Mouse (Mus musculus) hindbrain, embryonic 15.5 days (tissue): ENCODE results near the gene Igsf21. TPM values are rescaled to one million over a fixed set of nuclear protein-coding genes. Genes with fewer than 3 reads are reported as not detected.

ENCODE experiments used
- ATAC-seq: fragments of 200-750 bp; cut with Nextera tagmentation; 2 replicates; pipeline ENCODE4 v1.8.0; 2017; ENCODE audit warnings: low read depth, moderate number of reproducible peaks, moderate TSS enrichment; ENCODE audit not compliant: low FRiP score
- H3K27ac ChIP-seq: fragments of 300-500 bp; sonication (generic); replicated peaks from 2 replicates; pipeline ENCODE4 v1.5.1; 2015; ENCODE audit warnings: mild to moderate bottlenecking, inconsistent platforms
- H3K27me3 ChIP-seq: fragments of 300-500 bp; sonication (generic); 2 replicates; pipeline ENCODE4 v1.6.1; 2015; ENCODE audit warnings: control low read depth, inconsistent platforms
- H3K36me3 ChIP-seq: fragments of 300-500 bp; sonication (generic); 2 replicates; pipeline ENCODE4 v1.6.1; 2015; ENCODE audit warnings: control low read depth, inconsistent platforms
- H3K4me1 ChIP-seq: fragments of 300-500 bp; sonication (generic); replicated peaks from 2 replicates; pipeline ENCODE4 v1.6.1; 2015; ENCODE audit warnings: control low read depth, inconsistent platforms
- H3K4me2 ChIP-seq: fragments of 300-500 bp; sonication (generic); 2 replicates; pipeline ENCODE4 v1.6.1; 2015; ENCODE audit warnings: moderate library complexity, mild to moderate bottlenecking, inconsistent platforms
- H3K4me3 ChIP-seq: fragments of 300-500 bp; sonication (generic); 2 replicates; pipeline ENCODE4 v1.5.1; 2015; ENCODE audit warnings: mild to moderate bottlenecking, inconsistent platforms
- H3K9ac ChIP-seq: fragments of 300-500 bp; sonication (generic); 2 replicates; pipeline ENCODE4 v1.6.1; 2015; ENCODE audit warnings: inconsistent platforms
- H3K9me3 ChIP-seq: fragments of 300-500 bp; sonication (generic); 2 replicates; pipeline ENCODE4 v1.6.1; 2016; ENCODE audit warnings: control low read depth, inconsistent platforms
- WGBS: fragments of 180-500 bp; shearing (Covaris S2); methylation state at CpG from one replicate; pipeline ENCODE4 v1.1.7; 2015; 5-methylcytosine and 5-hydroxymethylcytosine counted together
- polyA plus RNA-seq: library from polyadenylated mRNA; unstranded; fragments of >200 nt; fragmentation: Nextera tagmentation; extraction: Ambion mirVana; gene quantifications from 2 replicates; pipeline ENCODE4 v1.2.1, GENCODE M21; 2015

Gene Igsf21
- polyA plus RNA-seq, 1 experiment from 2014 or later, result 102 TPM

DNA sequence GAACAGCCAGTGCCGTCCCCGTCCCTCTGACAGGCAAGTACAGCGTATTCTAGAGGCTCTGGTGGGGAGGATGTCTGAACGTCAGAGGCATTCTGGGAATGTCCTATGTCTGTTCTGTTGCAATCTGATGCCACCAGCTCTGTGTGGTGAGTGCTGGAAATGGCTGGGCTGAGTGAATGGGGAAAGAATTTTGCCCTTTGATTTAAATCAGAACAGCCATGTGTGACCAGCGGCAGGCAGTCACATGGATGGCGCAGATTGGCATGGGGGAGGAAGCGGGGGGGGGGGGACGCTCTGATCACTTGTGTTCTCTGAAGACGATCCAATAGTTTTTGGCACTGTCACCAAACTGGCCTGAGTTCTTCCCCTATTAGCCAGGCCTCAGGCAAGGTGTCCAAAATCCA lies 92.9 kb downstream of the Igsf21 start:
- WGBS, result 65% methylated on average over 9 of the region's 9 CpGs
- Histone ChIP-seq H3K27ac (peak overlapping the region; percentile 78), H3K27me3 (no peaks in the 10 kb centered on the region), H3K4me2 (no peak overlapping the region), H3K9me3 (no peaks in the 10 kb centered on the region), H3K9ac (no peak overlapping the region), H3K4me1 (peaks cover 26% of the 10 kb centered on the region), H3K4me3 (no peak overlapping the region), H3K36me3 (no peaks in the 10 kb centered on the region)
- ATAC-seq, result no peak

GRCm38 (mm10) chr4:140153101-140153500 lies 93.5 kb downstream of the Igsf21 start:
- Histone ChIP-seq H3K4me2 (no peak overlapping the region), H3K4me1 (peaks cover 28% of the 10 kb centered on the region), H3K27me3 (no peaks in the 10 kb centered on the region), H3K4me3 (no peak overlapping the region), H3K27ac (0 out of 2 replicates have a peak overlapping the region, but pooled peaks have one; percentile 78), H3K9me3 (no peaks in the 10 kb centered on the region), H3K36me3 (no peaks in the 10 kb centered on the region), H3K9ac (no peak overlapping the region)
- 33% methylated on average over 7 of the region's 7 CpGs for WGBS
- no peak for ATAC-seq

- H3K36me3 ChIP-seq, result no peaks in the 10 kb centered on the region
- H3K4me2 ChIP-seq, result no peak overlapping the region
- H3K4me3 ChIP-seq, result no peak overlapping the region
- no peaks in the 10 kb centered on the region for H3K27me3 ChIP-seq
- H3K9me3 ChIP-seq, result no peaks in the 10 kb centered on the region
- H3K9ac ChIP-seq, result no peak overlapping the region
- no peak for ATAC-seq
- H3K4me1 ChIP-seq, result peaks cover 34% of the 10 kb centered on the region
- 89% methylated on average over 8 of the region's 8 CpGs for WGBS
- H3K27ac ChIP-seq, result no peak overlapping the region
Observed at GRCm38 (mm10) chr4:140149706-140150105, 96.9 kb downstream of the Igsf21 start.

DNA sequence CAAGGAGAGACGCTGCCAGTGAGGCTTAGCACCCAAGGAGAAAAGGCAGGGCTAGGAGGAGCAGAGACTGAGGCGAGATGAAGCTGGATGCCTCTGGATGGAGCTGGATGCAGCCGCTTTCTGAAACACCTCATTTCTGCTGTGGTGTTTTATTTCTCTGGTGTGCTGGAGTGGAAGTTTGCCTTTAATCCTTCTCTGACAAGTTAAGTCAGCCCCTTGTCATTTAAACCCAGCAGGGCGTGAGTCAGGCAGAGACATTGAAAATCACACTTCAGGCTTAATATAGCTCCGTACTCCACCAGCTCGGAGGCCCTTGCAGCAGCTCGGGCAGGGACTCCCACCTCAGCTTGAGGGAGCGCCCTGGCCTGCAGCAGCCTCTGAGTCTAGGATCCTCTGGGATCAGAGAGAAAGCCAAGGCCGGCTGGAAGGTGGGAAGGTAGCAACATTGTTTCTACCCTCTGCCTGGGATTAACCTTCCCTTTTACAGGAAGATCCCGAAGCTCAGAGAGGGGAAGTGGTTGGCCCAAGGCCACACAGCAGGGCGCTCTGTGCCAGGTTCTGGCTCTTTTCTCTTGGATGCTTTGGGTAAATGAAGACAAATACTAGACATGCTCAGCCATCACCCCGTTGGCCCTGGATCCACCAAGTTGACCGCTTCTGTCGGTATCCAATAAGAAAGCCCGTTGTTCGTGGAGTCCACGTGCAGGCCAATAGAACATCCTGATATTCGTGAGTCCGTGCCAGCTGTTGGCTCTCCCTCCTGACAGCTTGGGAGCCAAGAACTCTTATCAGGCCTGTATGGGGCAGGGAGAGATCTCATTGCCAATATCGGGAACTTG lies 98.5 kb downstream of the Igsf21 start:
- WGBS, result 64% methylated on average over 20 of the region's 20 CpGs
- Histone ChIP-seq H3K9ac (no peak overlapping the region), H3K4me1 (peaks cover 19% of the 10 kb centered on the region)

GRCm38 (mm10) chr4:140147079-140147840 lies 99.3 kb downstream of the Igsf21 start:
- 66% methylated on average over 15 of the region's 15 CpGs for WGBS
- ATAC-seq, result no peak
- Histone ChIP-seq H3K4me3 (no peak overlapping the region), H3K9ac (no peak overlapping the region), H3K9me3 (no peaks in the 10 kb centered on the region), H3K4me1 (peaks cover 19% of the 10 kb centered on the region), H3K27me3 (no peaks in the 10 kb centered on the region), H3K4me2 (no peak overlapping the region), H3K27ac (peak overlapping the region; percentile 37), H3K36me3 (no peaks in the 10 kb centered on the region)

More for the DNA sequence above, 98.5 kb downstream of the Igsf21 start:
- Histone ChIP-seq H3K4me3 (no peak overlapping the region), H3K36me3 (no peaks in the 10 kb centered on the region), H3K9me3 (no peaks in the 10 kb centered on the region), H3K27me3 (no peaks in the 10 kb centered on the region), H3K4me2 (no peak overlapping the region), H3K27ac (peak overlapping the region; percentile 37)
- ATAC-seq, result no peak; the same call in 1 of the 2 replicates

DNA sequence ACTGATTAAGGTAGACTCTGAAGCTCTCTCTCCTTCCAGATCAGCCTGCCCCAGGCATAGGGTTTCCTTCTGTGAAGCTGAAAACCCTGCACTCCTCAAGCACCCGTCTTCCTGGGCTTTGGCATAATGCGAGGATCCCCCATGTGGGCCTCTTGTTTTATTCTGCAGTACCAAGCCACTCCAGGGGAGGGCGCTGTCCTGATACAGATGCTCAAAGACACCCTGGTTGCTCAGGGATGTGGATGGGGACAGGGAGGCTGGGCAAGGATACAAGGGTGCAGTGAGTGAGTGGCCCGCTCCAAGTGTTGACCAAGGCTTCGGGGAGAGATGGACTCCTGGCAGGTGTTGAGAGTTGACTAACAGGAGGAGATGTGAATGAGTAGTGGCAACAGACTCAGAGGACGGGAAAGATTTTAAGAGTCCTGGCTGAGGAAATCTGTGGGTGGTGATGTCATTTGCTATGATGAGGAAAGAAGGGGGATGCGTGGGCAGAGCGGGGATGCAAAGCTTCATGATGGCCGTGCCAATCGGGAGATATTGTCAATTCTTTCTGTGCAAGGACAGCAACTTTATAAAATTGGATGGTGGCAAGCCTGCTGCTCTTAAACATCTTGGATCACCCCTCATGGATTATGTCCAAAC lies 102.6 kb downstream of the Igsf21 start:
- Histone ChIP-seq H3K27ac (no peak overlapping the region), H3K4me1 (peaks cover 19% of the 10 kb centered on the region), H3K27me3 (no peaks in the 10 kb centered on the region), H3K9me3 (no peaks in the 10 kb centered on the region), H3K4me2 (no peak overlapping the region), H3K36me3 (no peaks in the 10 kb centered on the region), H3K4me3 (no peak overlapping the region), H3K9ac (no peak overlapping the region)
- ATAC-seq, result no peak
- WGBS, result 92% methylated on average over 10 of the region's 10 CpGs

- 94% methylated on average over 6 of the region's 6 CpGs for WGBS
- ATAC-seq, result no peak
Observed at GRCm38 (mm10) chr4:140143178-140143577, 103.4 kb downstream of the Igsf21 start.

GRCm38 (mm10) chr4:140140485-140140884 lies 106.1 kb downstream of the Igsf21 start:
- Histone ChIP-seq H3K4me2 (no peak overlapping the region), H3K9ac (no peak overlapping the region), H3K4me1 (peaks cover 2% of the 10 kb centered on the region; the same call in 1 of the 2 replicates), H3K27ac (no peak overlapping the region), H3K9me3 (no peaks in the 10 kb centered on the region), H3K36me3 (no peaks in the 10 kb centered on the region), H3K4me3 (no peak overlapping the region), H3K27me3 (no peaks in the 10 kb centered on the region)
- 71% methylated on average over 9 of the region's 9 CpGs for WGBS
- ATAC-seq, result no peak

More at GRCm38 (mm10) chr4:140143178-140143577, 103.4 kb downstream of the Igsf21 start:
- no peak overlapping the region for H3K4me2 ChIP-seq
- H3K36me3 ChIP-seq, result no peaks in the 10 kb centered on the region
- H3K4me3 ChIP-seq, result no peak overlapping the region
- H3K27me3 ChIP-seq, result no peaks in the 10 kb centered on the region
- no peak overlapping the region for H3K27ac ChIP-seq
- H3K4me1 ChIP-seq, result peaks cover 18% of the 10 kb centered on the region
- no peak overlapping the region for H3K9ac ChIP-seq
- no peaks in the 10 kb centered on the region for H3K9me3 ChIP-seq

DNA sequence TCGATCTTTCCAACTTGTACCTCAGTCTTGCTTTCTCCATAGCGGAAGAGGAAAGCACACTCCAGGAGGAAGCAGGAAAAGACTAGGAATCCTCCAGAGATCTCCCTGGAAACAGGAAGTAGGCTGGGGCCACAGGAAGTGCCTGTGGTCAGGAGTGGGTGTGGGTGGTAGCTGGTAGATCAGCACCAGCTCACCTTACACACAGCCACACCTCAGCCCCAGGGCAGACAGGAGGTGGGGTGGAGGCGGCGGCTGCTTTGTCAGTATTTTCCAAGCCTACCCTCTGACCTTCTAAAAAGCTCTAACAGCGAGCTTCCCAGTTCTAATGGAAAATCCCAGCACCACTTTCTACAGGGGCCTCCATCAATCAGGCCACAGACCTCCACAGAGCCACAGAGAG lies 107.7 kb downstream of the Igsf21 start:
- no peak overlapping the region for H3K9ac ChIP-seq
- no peaks in the 10 kb centered on the region for H3K4me1 ChIP-seq
- H3K4me3 ChIP-seq, result no peak overlapping the region
- H3K4me2 ChIP-seq, result no peak overlapping the region
- no peaks in the 10 kb centered on the region for H3K36me3 ChIP-seq
- ATAC-seq, result no peak
- WGBS, result 72% methylated on average over 5 of the region's 5 CpGs
- no peak overlapping the region for H3K27ac ChIP-seq
- H3K9me3 ChIP-seq, result no peaks in the 10 kb centered on the region
- no peaks in the 10 kb centered on the region for H3K27me3 ChIP-seq

- no peak overlapping the region for H3K4me3 ChIP-seq
- 31% methylated on average over 9 of the region's 9 CpGs for WGBS
- no peak for ATAC-seq
- H3K9me3 ChIP-seq, result no peaks in the 10 kb centered on the region
- no peaks in the 10 kb centered on the region for H3K27me3 ChIP-seq
- H3K27ac ChIP-seq, result no peak overlapping the region
- no peaks in the 10 kb centered on the region for H3K36me3 ChIP-seq
- peaks cover 24% of the 10 kb centered on the region for H3K4me1 ChIP-seq
- H3K9ac ChIP-seq, result no peak overlapping the region
- H3K4me2 ChIP-seq, result no peak overlapping the region
Observed at GRCm38 (mm10) chr4:140131625-140132321, 114.8 kb downstream of the Igsf21 start.

DNA sequence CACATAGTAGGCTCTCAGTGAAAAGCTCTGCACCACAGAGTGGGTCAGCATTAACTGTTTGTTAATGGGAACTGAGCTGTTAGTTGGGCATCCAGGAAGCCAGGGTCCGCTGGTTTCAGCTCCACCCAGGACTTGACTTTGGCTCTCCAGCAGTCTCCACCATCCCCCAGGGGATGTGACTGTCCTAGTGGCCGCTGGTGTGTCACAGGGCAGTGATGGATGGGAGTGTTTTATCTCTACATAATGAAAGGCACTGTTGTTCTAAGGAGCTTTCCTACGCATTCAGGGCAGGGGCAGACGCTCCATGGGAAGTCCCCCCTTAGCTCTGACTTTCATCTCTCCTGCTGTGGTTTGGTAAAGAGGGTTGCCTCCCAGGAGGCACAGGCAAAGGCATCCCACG lies 115.4 kb downstream of the Igsf21 start:
- Histone ChIP-seq H3K36me3 (no peaks in the 10 kb centered on the region), H3K4me2 (no peak overlapping the region), H3K9me3 (no peaks in the 10 kb centered on the region), H3K4me3 (no peak overlapping the region), H3K4me1 (peaks cover 24% of the 10 kb centered on the region), H3K9ac (no peak overlapping the region), H3K27me3 (no peaks in the 10 kb centered on the region), H3K27ac (no peak overlapping the region)
- ATAC-seq, result no peak
- 10% methylated on average over 5 of the region's 5 CpGs for WGBS
